Mouse (Mus musculus) CD4-positive, CD25-positive, alpha-beta regulatory T cell, adult 9 weeks (primary cell): ENCODE measurements around the gene Slfn1. TPM values are rescaled to one million over a fixed set of nuclear protein-coding genes. Genes with fewer than 3 reads are reported as not detected.

ENCODE experiments used
- polyA plus RNA-seq: library from polyadenylated mRNA; unstranded; fragments of 100-300 nt; shearing (Covaris generic); gene quantifications from one replicate; pipeline ENCODE4 v1.2.1, GENCODE M21; 2017

Slfn1 gene
- polyA plus RNA-seq = 312 TPM

DNA sequence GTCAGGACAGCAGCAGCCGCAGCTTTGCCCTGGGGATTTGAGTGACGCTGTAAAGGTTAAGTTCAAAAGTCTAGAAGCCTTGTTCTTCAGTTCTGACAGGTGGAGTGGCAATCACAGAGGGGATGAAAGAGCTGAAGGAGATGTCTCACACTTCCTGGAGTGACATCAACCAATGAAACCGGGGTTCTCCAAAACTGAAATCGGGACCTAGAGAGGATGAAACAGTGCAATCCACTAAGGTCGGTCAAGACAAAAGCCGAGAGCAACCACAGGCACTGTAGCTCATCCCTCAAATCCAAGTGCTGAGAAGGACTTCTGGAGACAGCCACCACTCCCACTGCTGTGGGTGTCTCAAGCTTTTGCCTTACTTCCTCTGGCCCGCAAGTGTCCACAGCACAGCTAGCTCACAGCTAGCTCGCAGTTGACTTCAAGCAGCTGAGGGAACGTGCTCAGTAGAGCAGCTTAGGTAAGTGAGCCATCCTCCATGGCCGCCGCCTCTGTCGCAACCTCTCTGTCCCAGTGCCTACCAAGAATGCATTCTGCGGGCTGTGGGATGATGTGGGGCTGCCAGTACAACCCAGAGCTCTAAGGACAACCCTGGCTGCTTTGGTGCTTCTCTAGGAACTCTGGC lies at the start of gene Slfn1:
Gene Slfn1, plus strand, starts transcription at position 253 of the 631 bp plus-strand sequence.

Other genes starting within 250 kb of the Slfn1 start
- 11.4 TPM for gene Rffl, start 245.6 kb upstream of the Slfn1 start, polyA plus RNA-seq
- gene Rad51d, start 226.2 kb upstream of the Slfn1 start, polyA plus RNA-seq = 40.0 TPM
- gene Fndc8, start 224.7 kb upstream of the Slfn1 start, polyA plus RNA-seq = not detected
- 44.2 TPM for gene Nle1, start 208.4 kb upstream of the Slfn1 start, polyA plus RNA-seq
- not detected for gene Unc45b, start 206.3 kb upstream of the Slfn1 start, polyA plus RNA-seq
- 56.4 TPM for gene Slfn5, start 165.5 kb upstream of the Slfn1 start, polyA plus RNA-seq
- 16.9 TPM for gene Slfn9, start 125.0 kb upstream of the Slfn1 start, polyA plus RNA-seq
- gene Slfn8, start 96.0 kb upstream of the Slfn1 start, polyA plus RNA-seq = 149 TPM
- gene Slfn2, start 51.7 kb upstream of the Slfn1 start, polyA plus RNA-seq = 826 TPM
- 0.29 TPM for gene Slfn4, start 58.3 kb downstream of the Slfn1 start, polyA plus RNA-seq
- gene Slfn3, start 74.5 kb downstream of the Slfn1 start, polyA plus RNA-seq = 6.9 TPM
- not detected for gene Slfn14, start 169.9 kb downstream of the Slfn1 start, polyA plus RNA-seq
- 58.3 TPM for gene Ap2b1, start 182.2 kb downstream of the Slfn1 start, polyA plus RNA-seq
- gene Pex12, start 185.7 kb downstream of the Slfn1 start, polyA plus RNA-seq = 19.4 TPM